Mouse (Mus musculus): ENCODE results near the gene Srrd.

Gene Srrd

GRCm38 (mm10) chr5:112288193-112289141 is 54.4 kb downstream of the Srrd start:
- DNase-seq (ENCODE audit: low read depth): no peak

DNA sequence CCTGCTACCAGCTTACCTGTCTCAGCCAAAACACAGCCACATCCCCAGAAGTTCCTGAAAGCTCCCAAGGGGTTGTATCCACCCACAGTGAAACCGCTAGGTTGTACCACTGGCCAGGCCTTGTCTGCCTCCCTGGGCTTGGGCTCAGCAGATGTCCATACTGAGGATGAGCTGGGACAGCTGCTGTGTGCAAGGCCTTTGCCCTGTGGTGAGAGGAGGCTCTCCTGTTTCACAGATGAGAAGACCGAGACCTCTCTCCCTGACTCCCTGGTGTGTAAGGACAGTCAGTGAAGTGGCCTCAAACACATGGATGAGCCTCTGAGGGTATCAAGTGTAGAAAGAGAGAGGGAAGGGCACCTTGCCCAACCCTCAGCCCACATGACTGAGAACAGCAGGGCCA is 55.2 kb downstream of the Srrd start:
- DNase-seq (ENCODE audit: low read depth): no peak
